Mouse (Mus musculus) adrenal gland, postnatal 25 days (tissue): ENCODE measurements around the gene Csnk2a1. TPM values are rescaled to one million over a fixed set of nuclear protein-coding genes. Genes with fewer than 3 reads are reported as not detected.
"Not testable (repeated sequence)": the region's sequence is repeated elsewhere in the genome, so short reads cannot be mapped to it uniquely, and the experiment has no call there.

ENCODE experiments used
- DNase-seq: peaks from one replicate; pipeline ENCODE4 v3.0.0; 2021; ENCODE audit warnings: mixed read lengths
- long read RNA-seq: library from polyadenylated mRNA; stranded (forward); transcript quantifications from one replicate; pipeline ENCODE4 v2.0.0, GENCODE M21; 2021
- total RNA-seq: library from RNA; stranded (reverse); gene quantifications from 2 replicates; pipeline ENCODE4 v1.2.3, GENCODE M21; 2021

Gene Csnk2a1
- total RNA-seq = 107 and 109 TPM in 2 replicates
- long read RNA-seq, full-length matches to known transcripts = 3 of 16 reads
- long read RNA-seq, partial matches to known transcripts = 6 of 16 reads
- long read RNA-seq, other reads (novel, unspliced or antisense) = 7 of 16 reads

GRCm38 (mm10) chr2:152226248-152227050 is at the start of gene Csnk2a1:
Csnk2a1 (plus strand) TSS chr2:152226839.
- peak; percentile 89 for DNase-seq

DNA sequence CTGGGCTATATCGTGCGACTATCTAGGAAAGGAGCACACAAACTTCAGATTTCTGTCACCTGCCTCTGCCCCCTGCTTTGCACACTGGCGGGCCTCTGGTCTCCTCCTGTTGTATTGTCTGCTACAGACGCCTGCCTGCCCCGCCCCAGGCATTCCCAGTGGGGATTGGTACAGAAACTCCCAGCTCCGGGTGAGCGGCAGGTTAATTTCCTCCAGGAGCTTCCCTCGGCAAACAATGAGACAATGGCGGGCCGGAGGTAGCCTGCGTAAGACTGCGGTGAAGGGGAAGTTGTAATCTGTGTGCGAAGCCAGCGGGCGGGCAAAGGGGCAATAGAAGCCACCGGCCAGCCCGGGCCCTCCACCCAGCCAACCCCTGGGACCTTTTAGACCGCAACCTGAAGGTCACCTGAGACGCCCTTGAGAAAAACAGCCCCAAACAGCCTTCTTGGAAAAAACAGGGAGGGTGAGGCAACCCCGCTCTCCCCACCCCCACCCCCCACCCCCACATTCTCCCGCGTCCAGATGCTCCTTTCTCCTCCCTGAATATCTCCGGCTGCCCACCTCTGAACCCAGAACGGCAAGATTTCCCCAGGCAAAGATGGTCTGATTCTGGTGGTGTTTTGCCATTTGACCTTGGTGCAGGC is 49.4 kb upstream of the Csnk2a1 start:
- peak; percentile 27 for DNase-seq

- no peak for DNase-seq
Measured at GRCm38 (mm10) chr2:152177806-152178170, 48.9 kb upstream of the Csnk2a1 start.

- DNase-seq = no peak
Measured at GRCm38 (mm10) chr2:152178345-152178744, 48.3 kb upstream of the Csnk2a1 start.

- no peak for DNase-seq
Measured at GRCm38 (mm10) chr2:152179301-152179700, 47.3 kb upstream of the Csnk2a1 start.

GRCm38 (mm10) chr2:152180323-152180722 is 46.3 kb upstream of the Csnk2a1 start:
- peak; percentile 64 for DNase-seq

GRCm38 (mm10) chr2:152187132-152187531 is 39.5 kb upstream of the Csnk2a1 start:
- no peak for DNase-seq

DNA sequence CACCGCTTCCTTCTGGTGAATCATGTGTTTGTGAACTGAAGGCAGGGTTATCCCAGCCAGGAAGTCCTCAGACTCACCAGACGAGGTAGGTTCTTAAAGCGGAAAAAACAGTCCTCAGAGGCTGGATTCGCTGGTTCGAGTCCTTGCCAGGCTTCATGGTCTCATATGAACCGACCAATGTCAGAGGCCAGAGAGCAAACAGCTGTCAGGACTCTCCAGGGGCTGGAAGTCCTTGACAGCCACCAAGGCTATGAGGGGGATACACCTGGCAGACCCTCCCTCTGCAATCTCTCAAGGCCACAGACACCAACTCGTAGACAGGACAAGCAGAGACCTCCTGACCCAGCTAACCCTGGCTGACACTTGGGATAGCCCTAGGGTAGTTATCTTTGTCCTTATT is 37.4 kb upstream of the Csnk2a1 start:
- DNase-seq = no peak

DNA sequence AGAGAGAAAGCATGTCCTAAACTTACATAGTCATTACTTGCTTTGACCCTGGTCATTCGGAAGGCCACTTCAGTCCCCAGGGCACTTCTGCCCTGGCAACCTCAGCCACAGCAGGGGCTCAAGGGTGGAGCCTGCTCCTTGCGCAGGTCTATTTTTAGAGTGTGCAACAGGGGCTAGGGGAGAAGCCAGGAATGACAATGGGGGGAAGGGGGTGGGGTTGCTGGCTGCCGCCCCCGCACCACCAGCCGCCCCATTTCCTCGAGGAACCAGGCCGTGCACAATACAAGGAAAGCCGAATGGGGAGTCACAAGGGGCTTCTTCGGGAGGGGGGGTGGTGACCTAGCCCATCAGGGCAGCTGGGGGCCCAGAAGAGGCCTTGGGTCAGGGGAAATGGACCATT is 37.0 kb upstream of the Csnk2a1 start:
- peak; percentile 12 for DNase-seq

GRCm38 (mm10) chr2:152190161-152190560 is 36.5 kb upstream of the Csnk2a1 start:
- DNase-seq = no peak

GRCm38 (mm10) chr2:152192591-152193345 is 33.9 kb upstream of the Csnk2a1 start:
- DNase-seq = no peak

- DNase-seq = no peak
Measured at GRCm38 (mm10) chr2:152193346-152193710, 33.3 kb upstream of the Csnk2a1 start.

DNA sequence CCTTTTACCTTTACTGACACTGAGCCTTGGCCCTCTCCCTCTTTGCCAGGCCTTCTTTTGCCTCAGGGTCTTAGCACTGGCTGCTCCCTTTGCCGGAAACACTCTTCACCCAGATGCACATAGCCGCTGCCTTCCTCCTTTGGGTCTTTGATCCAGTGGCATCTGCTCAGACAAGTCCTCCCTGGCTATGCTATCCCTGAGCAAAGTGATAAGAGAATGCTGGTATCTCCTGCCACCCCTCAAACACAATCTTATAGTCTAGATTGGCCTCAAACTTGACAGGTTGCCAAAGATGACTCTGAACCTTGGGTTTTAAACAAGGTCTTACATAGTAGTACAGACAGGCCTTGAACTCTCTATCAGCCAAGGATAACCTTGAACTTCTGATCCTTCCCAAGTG is 32.1 kb upstream of the Csnk2a1 start:
- DNase-seq = no peak

DNA sequence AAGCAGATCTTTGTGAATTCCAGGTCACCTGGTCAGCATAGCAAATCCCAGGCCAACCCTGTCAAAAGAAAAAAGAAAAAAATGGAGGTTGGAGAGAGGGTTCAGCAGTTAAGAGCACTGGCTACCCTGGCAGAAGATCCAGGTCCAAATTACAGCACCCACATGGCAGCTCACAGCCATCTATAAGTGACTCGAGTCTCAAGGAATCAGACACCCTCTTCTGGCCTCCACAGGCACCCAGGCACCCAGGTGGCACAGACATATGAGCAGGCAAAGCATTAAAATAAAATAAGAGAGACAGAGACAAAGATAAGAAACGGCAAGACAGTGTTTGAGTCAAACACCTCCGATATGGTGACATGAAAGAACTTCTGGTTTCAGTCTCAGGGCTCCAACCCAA is 29.7 kb upstream of the Csnk2a1 start:
- DNase-seq = no peak

DNA sequence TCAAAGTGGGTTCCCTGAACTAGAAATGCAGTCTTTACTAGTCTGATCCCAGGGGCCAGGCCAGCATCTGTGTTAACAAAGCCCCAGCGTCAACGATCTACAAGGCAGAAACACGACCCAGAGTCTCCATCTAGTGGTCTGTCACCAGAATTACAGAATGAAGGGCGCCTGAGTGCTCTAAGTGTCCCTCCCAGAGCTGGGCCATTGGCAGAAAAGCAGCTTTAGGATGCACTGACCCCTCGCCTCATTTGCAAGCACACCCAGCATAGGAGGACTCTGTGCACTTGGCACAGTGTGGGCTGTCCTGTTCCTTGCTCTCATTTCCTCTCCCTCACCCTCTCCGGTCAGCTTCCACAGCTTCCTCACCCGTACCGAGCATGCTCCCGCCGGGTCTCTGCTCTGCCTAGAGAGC is 29.3 kb upstream of the Csnk2a1 start:
- peak; percentile 46 for DNase-seq

- not testable (repeated sequence) for DNase-seq
Measured at GRCm38 (mm10) chr2:152206139-152206538, 20.5 kb upstream of the Csnk2a1 start.

DNA sequence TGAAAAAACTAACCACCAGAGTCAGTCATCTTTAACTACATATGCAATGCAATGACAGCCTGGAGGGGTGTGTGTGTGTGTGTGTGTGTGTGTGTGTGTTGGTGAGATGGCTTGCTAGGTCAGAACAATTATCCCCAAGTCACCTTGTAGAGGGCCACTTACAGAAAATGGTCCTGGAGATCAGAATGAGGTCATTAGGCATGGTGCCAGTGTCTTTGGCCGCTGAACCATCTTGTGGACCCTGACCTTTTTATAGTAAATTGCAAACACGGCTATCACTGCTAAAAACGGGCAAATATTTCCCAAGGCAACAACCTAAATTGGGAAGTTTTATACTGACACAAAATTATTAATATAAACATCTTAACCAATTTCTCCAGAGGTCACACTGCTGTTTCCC is 14.8 kb upstream of the Csnk2a1 start:
- DNase-seq = peak; percentile 46

DNA sequence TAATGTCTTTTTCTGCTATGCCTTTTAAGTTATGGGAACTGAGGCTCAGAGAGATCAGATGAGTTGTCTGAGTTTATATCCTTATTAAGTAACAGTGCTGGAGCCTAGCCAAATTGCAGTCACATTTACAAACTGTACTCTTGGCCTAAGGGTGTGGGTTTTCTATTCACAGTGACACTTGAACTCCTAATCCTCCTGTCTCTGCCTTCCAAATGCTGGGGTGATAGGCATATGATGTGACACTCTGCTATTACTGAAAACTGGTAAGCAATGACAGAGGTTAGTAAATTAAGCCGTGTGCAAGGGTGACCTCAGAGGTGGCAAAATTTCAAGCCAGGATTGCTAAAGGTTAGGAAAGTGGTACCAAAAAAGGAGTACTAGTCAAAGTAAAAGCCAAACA is 9.7 kb upstream of the Csnk2a1 start:
- no peak for DNase-seq

DNA sequence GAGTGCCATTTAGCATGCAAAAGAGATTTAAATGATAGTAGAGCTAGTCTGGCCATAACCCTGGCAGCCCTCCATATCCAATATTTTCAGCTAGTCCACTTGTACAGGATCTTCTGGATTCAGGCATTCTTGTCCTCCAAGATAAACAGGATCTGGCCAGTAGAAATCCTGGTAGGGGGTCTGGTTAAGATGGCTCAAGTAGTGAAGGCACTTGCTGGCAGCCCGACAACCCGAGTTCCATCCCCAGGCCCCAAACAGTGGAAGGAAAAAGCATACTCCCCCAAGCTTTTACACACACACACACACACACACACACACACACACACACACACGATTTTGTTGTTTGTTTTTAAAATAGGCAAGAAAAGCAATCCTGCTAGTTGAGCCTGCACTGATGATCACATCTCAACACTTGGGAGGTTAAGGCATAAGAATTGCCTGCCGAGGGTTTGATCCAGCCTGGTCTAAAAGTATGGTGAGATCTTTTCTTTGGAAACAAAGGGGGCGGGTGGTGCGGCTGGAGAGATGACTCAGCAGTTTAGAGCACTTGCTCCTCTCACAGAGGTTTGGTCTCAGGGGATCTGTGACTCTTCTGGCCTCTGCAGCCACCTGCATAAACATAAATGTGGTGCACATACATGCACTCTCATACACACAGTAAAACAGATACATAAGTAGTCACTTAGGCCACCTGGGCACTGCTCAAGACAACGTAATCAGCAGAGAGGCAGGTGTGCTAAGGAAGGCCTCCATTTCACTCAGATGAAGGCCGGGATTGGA is 2.9 kb upstream of the Csnk2a1 start:
- no peak for DNase-seq

- no peak for DNase-seq
Measured at GRCm38 (mm10) chr2:152225536-152225935, 1.1 kb upstream of the Csnk2a1 start.

DNA sequence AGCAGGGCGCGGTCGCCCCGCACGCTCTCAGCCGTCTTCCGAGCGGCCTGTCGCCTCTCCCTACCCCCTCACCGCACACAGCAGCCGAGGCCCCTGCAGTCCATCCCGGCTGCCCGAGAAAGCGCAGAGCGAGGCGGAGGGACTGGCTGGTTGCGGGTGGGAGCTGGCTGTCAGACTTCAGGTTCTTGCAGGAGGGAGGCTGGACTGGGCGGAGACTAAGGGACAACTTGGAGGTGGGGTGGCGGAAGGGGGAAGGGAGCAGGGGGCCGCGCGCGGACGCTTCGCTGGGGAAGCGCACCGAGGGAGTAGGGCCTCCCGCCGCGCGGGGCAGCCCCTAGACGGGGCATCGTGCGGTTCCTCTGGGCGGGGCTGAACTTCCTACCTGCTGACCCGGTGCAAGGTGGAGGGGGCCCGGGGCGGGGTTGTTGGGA is 427 bp downstream of the Csnk2a1 start:
- peak; percentile 73 for DNase-seq

DNA sequence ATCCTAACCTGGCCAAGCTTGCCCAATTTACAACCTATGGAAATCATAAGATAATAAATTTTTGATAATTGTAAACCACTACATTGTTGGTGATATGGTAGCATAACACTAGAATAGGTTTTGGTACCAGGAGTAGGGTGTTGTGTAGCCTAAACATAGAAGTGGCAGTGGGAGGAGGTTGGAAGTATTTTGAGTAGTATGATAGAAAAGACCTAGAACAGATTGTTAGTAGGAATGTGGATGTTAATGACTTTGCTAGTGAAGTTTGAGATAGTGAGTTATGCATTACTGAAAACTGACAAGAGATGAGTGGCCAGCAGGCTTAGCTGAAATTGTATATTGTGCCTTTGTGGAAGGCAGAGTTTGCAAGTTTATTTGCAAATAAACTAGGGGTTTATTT is 3.4 kb downstream of the Csnk2a1 start:
- no peak for DNase-seq
